Mouse (Mus musculus) macrophage (primary cell): ENCODE results near the gene Catip. TPM values are rescaled to one million over a fixed set of nuclear protein-coding genes. Genes with fewer than 3 reads are reported as not detected.
A peak's percentile ranks its signal among the peaks of the same experiment; 100 is the strongest.

Source experiments
- H3K27ac ChIP-seq: fragments of 350-480 bp; formaldehyde crosslinking; 2 replicates; pipeline ENCODE4 v1.9.0; 2021
- H3K36me3 ChIP-seq: fragments of 350-480 bp; formaldehyde crosslinking; 2 replicates; pipeline ENCODE4 v1.9.0; 2021; ENCODE audit errors: inconsistent target
- H3K4me3 ChIP-seq: fragments of 350-480 bp; formaldehyde crosslinking; 2 replicates; pipeline ENCODE4 v1.9.0; 2021; ENCODE audit errors: inconsistent target
- H3K79me2 ChIP-seq: fragments of 350-480 bp; formaldehyde crosslinking; 2 replicates; pipeline ENCODE4 v1.9.0; 2021; ENCODE audit errors: inconsistent target
- WGBS: methylation state at CpG from one replicate; pipeline ENCODE4 v1.1.7; 2026; ENCODE audit warnings: inconsistent platforms; ENCODE audit not compliant: missing documents; 5-methylcytosine and 5-hydroxymethylcytosine counted together
- polyA plus RNA-seq: library from polyadenylated mRNA; stranded (reverse); fragments of 250-400 nt; gene quantifications from 3 replicates; pipeline ENCODE4 v1.2.4, GENCODE M21; 2018; ENCODE audit warnings: inconsistent platforms

The Catip gene
- polyA plus RNA-seq, 1 experiment from 2014 or later, result 0.80 TPM

DNA sequence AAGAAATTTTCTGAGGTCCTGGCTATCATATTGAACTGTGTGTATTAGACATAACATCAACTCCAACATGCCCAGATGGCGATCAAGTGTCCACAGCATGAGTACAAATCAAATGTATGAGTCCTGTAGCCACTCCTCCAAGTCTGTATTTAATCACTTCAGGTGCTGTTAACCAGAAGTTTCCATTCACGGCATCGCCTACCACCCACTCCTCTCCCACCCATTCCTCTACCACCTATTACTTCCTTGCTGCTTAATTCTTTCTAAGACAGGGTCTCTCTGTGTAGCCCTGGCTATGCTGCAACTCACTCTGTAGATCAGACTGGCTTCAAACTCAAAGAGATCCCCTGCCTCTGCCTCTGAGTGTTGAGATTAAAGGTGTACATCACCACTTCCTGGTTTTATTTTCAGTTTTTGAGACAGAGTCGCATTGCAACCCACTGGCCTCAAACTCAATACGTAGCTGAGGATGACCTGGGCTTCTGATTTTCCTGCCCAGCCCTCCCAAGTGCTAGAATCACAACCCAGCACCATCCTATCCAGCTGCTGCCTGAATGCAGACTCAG is 1.9 kb upstream of the Catip start:
- Histone ChIP-seq H3K27ac (no peak overlapping the region), H3K36me3 (no peaks in the 10 kb centered on the region)
- 68% methylated on average over 5 of the region's 5 CpGs for WGBS

DNA sequence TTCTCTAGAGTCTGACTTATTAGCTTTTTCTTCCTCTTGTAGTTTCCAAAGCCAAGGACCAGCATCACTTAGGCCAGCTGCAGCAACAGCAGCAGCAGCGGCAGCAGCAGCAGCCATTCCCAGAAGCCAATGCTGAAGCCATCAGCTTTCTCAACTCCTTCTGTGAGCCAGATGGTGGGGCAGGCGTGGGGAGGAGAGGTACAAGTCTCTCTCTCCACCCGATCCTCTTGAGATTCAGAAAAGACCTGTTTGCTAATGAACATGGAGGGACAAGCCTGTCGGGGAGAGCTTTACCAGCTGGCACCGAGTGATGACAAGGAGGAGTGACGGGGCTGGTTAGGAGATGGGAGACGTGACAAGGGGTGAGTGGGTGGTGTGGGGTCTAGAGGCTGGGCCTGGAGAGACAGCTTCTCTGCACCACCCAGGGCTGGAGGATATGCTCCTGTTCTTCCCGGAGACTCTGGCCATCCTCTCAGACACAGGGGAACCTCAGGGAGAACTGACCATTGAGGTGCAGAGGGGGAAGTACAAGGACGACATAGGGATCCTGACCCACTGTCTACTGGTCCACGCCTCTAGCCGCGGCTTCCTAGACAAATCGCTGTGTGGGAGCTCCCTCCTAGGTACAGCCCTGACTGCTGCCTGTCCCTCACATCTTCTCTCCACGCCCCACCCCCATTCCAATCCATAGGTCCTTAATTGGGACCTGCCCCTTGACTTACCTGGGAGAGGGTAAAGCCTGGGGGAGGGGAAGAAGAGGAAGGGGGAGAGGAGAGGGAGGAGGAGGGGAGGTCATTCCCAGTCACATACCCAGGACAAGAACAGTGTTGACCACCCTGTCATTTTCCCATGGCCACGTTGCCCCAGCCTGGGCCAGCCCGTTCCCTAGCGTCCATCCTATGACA is 669 bp downstream of the Catip start:
- no peak overlapping the region for H3K4me3 ChIP-seq
- peak overlapping the region; percentile 28; the same call in 1 of the 2 replicates for H3K27ac ChIP-seq
- 89% methylated on average over 17 of the region's 17 CpGs for WGBS
- H3K36me3 ChIP-seq, result no peaks in the 10 kb centered on the region
- no peaks in the 10 kb centered on the region for H3K79me2 ChIP-seq

More for the DNA sequence above, 1.9 kb upstream of the Catip start:
- no peaks in the 10 kb centered on the region for H3K79me2 ChIP-seq
- H3K4me3 ChIP-seq, result no peak overlapping the region

- H3K27ac ChIP-seq, result peak overlapping the region; percentile 28
- H3K36me3 ChIP-seq, result no peaks in the 10 kb centered on the region
- H3K79me2 ChIP-seq, result no peaks in the 10 kb centered on the region
- H3K4me3 ChIP-seq, result no peak overlapping the region
- 81% methylated on average over 5 of the region's 5 CpGs for WGBS
Observed at GRCm38 (mm10) chr1:74363437-74363836, 1.5 kb downstream of the Catip start.

DNA sequence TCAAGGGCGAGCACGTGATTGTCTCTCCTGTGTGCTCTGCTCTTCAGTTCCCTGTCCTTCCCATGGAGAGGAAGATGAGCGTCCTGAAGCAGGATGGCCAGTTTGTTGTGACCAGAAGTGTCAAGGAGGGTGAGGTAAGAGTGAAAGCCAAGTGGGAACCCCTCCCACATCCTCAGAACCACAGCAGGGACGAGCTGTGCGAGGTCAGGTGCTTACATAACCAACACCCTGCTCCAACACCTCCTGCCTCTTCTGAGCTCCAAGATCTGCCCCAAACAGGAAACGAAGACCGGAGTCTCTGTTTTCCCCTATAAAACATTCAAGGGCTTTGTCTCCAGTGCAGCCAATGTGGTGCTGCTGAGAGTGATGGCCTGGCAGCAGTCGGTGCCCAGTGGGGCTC is 2.4 kb downstream of the Catip start:
- no peaks in the 10 kb centered on the region for H3K36me3 ChIP-seq
- 28% methylated on average over 8 of the region's 8 CpGs for WGBS
- H3K27ac ChIP-seq, result no peak overlapping the region
- H3K4me3 ChIP-seq, result no peak overlapping the region
- no peaks in the 10 kb centered on the region for H3K79me2 ChIP-seq

- H3K27ac ChIP-seq, result peak overlapping the region; percentile 68
- H3K36me3 ChIP-seq, result no peaks in the 10 kb centered on the region
- peak overlapping the region; percentile 7; the same call in 1 of the 2 replicates for H3K4me3 ChIP-seq
- WGBS, result 19% methylated on average over 34 of the region's 34 CpGs
- no peaks in the 10 kb centered on the region for H3K79me2 ChIP-seq
Observed at GRCm38 (mm10) chr1:74367886-74368645, 6.2 kb downstream of the Catip start.

DNA sequence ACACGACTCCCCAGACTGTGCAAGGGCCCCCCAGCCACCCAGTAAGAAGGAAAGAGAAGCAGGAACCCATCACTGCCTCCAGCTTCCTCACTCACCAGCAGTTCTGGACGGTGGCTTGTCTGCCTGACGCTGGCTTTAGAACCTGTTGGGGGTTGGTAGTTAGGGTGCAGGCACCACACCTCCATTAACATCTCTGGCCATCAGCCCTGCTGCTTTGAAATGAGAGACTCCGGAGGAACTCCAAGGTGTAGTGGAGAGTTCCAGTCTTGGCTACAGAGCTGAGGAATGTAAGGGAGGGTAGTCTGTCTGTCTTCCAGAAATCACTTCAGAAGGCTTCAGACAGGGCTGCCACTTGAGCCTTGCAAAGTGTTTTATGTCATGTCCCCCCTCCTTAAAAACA is 8.1 kb downstream of the Catip start:
- H3K79me2 ChIP-seq, result no peaks in the 10 kb centered on the region
- H3K36me3 ChIP-seq, result no peaks in the 10 kb centered on the region
- no peak overlapping the region for H3K4me3 ChIP-seq
- H3K27ac ChIP-seq, result no peak overlapping the region
- 28% methylated on average over 3 of the region's 4 CpGs for WGBS

DNA sequence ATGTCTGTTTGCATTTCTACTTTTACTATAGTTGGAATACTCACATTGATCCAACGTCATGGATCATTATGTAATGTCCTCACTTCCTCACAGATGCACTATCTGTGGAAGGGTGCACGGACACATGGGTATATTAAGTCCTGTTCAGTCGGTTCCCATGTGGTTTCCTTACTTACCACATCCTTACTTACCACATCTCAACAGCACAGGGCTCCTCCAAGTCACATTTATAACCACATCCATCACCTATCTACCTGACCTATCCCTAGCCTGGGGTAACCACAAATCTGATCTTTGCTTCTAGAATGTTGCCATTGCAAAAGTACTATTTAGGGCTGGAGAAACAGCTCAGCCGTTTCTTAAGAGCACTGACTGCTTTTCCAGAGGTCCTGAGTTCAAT is 11.5 kb downstream of the Catip start:
- Histone ChIP-seq H3K4me3 (no peak overlapping the region), H3K36me3 (0 out of 2 replicates have a peak, but pooled peaks cover 5% of the 10 kb centered on the region), H3K27ac (no peak overlapping the region), H3K79me2 (peaks cover 26% of the 10 kb centered on the region)
- WGBS, result 2% methylated on average over 4 of the region's 4 CpGs

DNA sequence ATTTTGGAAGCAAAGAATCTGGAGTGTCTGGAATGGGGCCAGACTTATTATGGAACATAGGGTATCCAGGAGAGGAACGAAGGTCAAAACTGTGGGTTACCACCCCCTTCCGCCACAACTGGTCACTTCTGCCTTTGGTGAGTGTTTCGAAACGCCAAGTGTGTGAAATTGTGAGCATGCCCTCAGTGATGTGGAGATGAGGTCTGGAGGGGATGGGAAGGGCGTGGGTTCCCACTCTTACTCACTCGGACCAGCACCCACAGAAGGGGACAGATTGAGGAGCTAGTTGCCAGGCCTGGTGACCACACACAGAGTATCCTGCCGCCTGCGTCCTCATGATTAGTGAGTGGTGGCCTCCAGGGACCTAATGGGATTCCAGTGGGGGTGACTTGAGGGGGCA is 13.1 kb downstream of the Catip start, which contains the start of gene Slc11a1:
Gene Slc11a1 (plus strand): TSS at position 216 of the 400 bp plus-strand sequence.
- Histone ChIP-seq H3K4me3 (peak within 1 kb of the TSS; percentile 45), H3K27ac (peak within 1 kb of the TSS; percentile 97), H3K79me2 (peaks cover 26% of the 10 kb centered on the region), H3K36me3 (0 out of 2 replicates have a peak, but pooled peaks cover 5% of the 10 kb centered on the region)
- 6% methylated on average over 8 of the region's 8 CpGs for WGBS

DNA sequence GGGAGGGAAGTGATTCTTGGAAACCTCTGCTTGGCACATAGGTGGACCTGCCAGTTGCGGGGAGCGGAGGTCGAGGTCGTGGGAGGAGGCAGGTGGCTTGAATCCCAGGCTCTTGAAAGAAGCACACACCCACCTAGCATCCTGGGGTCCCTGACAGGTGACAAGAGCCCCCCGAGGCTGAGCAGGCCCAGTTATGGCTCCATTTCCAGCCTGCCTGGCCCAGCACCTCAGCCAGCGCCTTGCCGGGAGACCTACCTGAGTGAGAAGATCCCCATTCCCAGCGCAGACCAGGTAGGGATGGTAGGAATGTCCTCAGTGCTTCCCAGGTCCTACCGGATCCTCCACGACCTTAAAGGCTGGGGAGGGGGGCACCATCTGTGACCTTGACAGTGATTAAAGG is 13.7 kb downstream of the Catip start:
- Histone ChIP-seq H3K36me3 (0 out of 2 replicates have a peak, but pooled peaks cover 5% of the 10 kb centered on the region), H3K79me2 (peaks cover 26% of the 10 kb centered on the region), H3K4me3 (peak overlapping the region; percentile 45), H3K27ac (peak overlapping the region; percentile 97)
- WGBS, result 54% methylated on average over 10 of the region's 10 CpGs

DNA sequence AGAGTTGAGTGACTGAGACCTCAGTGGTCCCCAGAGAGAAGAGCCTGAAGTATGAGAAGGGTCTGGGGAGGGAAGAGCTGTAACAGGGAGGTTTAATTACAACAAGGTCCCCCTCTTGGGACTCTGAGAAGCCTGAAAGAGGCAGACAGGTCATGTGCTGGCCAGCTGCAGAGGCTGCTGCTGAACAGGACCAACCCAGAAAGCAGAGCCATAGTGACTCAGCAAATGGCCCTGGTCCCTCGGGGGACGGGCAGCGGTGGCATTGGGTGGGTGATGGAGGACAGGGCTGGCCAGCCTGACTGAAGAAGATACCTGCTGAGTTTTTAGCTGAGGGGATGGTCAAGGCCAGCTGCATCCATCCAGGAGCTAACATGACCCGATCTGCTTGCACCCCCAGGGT is 14.5 kb downstream of the Catip start:
- Histone ChIP-seq H3K27ac (peak overlapping the region; percentile 97), H3K79me2 (peaks cover 26% of the 10 kb centered on the region), H3K4me3 (peak overlapping the region; percentile 45), H3K36me3 (0 out of 2 replicates have a peak, but pooled peaks cover 5% of the 10 kb centered on the region)
- WGBS, result 36% methylated on average over 4 of the region's 4 CpGs

DNA sequence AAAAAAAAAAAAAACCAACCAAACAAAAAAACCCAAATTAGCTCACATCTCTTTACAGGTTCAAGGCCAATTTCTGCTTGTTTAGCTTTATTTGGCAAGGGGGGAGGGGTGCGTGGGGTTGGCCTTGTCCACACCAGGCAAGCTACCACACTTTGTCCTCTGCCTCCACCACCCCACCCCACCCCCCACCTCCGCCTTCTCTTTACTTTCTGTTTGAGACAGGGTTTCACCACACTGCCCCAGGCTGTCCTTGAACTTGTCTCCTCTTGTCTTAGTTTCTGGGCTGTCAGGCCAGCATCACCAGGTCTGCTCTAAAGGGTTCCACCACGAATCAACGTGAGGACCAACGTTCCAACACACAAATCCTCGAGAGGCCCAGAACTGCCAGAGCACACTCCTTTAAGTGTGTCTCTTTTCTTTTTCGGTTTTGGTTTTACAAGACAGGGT is 17.2 kb downstream of the Catip start:
- H3K27ac ChIP-seq, result 0 out of 2 replicates have a peak overlapping the region, but pooled peaks have one; percentile 5
- H3K79me2 ChIP-seq, result peaks cover 26% of the 10 kb centered on the region
- no peak overlapping the region for H3K4me3 ChIP-seq
- 76% methylated on average over 7 of the region's 7 CpGs for WGBS
- peaks cover 22% of the 10 kb centered on the region for H3K36me3 ChIP-seq

DNA sequence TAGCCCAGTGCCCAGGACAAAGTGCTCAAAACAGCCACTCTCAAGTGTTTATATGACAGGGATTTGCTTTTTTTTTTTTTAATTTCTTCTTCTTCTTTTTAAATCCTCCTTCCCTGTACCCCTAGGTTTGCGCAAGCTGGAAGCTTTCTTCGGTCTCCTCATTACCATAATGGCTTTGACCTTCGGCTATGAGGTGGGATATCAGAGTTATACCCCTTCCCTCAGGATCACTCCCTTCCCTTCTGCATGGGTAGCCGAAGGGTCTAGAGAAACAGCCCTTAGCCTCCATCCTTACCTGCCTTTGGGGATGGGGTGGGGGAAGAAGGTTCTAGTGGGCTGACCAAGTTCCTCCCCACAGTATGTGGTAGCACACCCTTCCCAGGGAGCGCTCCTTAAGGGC is 18.6 kb downstream of the Catip start:
- H3K4me3 ChIP-seq, result no peak overlapping the region
- peaks cover 35% of the 10 kb centered on the region for H3K36me3 ChIP-seq
- WGBS, result 70% methylated on average over 5 of the region's 5 CpGs
- H3K27ac ChIP-seq, result no peak overlapping the region
- peaks cover 25% of the 10 kb centered on the region for H3K79me2 ChIP-seq

DNA sequence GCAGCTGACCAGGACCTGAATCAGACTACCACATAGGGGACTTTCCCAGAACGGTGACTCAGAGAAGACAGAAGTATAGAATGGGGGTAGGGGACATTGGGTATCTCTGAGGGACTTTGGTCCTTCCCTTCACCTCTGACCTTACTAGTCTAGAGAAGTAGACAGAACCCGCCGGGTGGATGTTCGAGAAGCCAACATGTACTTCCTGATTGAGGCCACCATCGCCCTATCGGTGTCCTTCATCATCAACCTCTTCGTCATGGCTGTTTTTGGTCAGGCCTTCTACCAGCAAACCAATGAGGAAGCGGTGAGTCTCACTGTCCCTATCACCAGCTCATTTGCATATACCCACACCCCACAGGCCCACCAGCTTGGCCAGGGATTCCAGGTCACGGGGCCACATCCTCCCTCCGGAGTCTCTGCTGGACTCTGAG is 19.7 kb downstream of the Catip start:
- Histone ChIP-seq H3K27ac (no peak overlapping the region), H3K4me3 (no peak overlapping the region), H3K36me3 (peaks cover 37% of the 10 kb centered on the region), H3K79me2 (peaks cover 14% of the 10 kb centered on the region; the same call in 1 of the 2 replicates)
- 47% methylated on average over 10 of the region's 10 CpGs for WGBS

GRCm38 (mm10) chr1:74383385-74383784 is 21.5 kb downstream of the Catip start:
- Histone ChIP-seq H3K79me2 (no peaks in the 10 kb centered on the region), H3K36me3 (peaks cover 33% of the 10 kb centered on the region), H3K4me3 (no peak overlapping the region), H3K27ac (no peak overlapping the region)
- 92% methylated on average over 13 of the region's 13 CpGs for WGBS
